33 mouse cellular contexts compared by ENCODE assay signal in genomic region chr15:38577691-38578090, GRCm38 (mm10).
"Had no signal": no experiment of that assay in that cellular context is flagged by ENCODE, and none has a peak within 500 bp of the region (broad histone marks: within the 10 kb centered on the region; RNA-seq: fewer than 3 reads in every experiment).

No protein-coding gene starts in this region.

- H3K27ac ChIP-seq: heart, embryonic 10.5 days; heart, embryonic 13.5 days; heart, embryonic 15.5 days; hindbrain, embryonic 10.5 days; hindbrain, embryonic 12.5 days; hindbrain, embryonic 13.5 days; hindbrain, embryonic 14.5 days; hindbrain, embryonic 15.5 days; hindbrain, postnatal 0 days; intestine, embryonic 15.5 days; kidney, embryonic 15.5 days; kidney, postnatal 0 days; layer of hippocampus, adult 2 months had no signal

- H3K9me3 ChIP-seq: heart, embryonic 10.5 days; heart, embryonic 12.5 days; heart, embryonic 13.5 days; heart, embryonic 15.5 days; hindbrain, embryonic 10.5 days; hindbrain, embryonic 12.5 days; hindbrain, embryonic 13.5 days; hindbrain, embryonic 15.5 days; intestine, embryonic 15.5 days; kidney, embryonic 15.5 days had no signal

- H3K4me2 ChIP-seq: heart, embryonic 11.5 days; heart, embryonic 12.5 days; heart, embryonic 13.5 days; heart, embryonic 15.5 days; hindbrain, embryonic 12.5 days; hindbrain, embryonic 13.5 days; hindbrain, embryonic 14.5 days; hindbrain, embryonic 15.5 days; intestine, embryonic 15.5 days; kidney, embryonic 15.5 days had no signal

- H3K4me3 ChIP-seq: heart, embryonic 10.5 days; heart, embryonic 12.5 days; heart, embryonic 13.5 days; heart, embryonic 15.5 days; hindbrain, embryonic 10.5 days; hindbrain, embryonic 12.5 days; hindbrain, embryonic 13.5 days; hindbrain, embryonic 15.5 days; intestine, embryonic 15.5 days; kidney, embryonic 15.5 days; layer of hippocampus, adult 2 months had no signal

- H3K4me1 ChIP-seq: heart, embryonic 10.5 days; heart, embryonic 12.5 days; heart, embryonic 13.5 days; heart, embryonic 15.5 days; hindbrain, embryonic 10.5 days; hindbrain, embryonic 12.5 days; hindbrain, embryonic 13.5 days; hindbrain, embryonic 15.5 days; intestine, embryonic 15.5 days; kidney, embryonic 15.5 days had no signal

- H3K9ac ChIP-seq: heart, embryonic 12.5 days; heart, embryonic 13.5 days; heart, embryonic 15.5 days; hindbrain, embryonic 12.5 days; hindbrain, embryonic 13.5 days; hindbrain, embryonic 14.5 days; hindbrain, embryonic 15.5 days; intestine, embryonic 15.5 days; kidney, embryonic 15.5 days had no signal

- ATAC-seq: hindbrain, embryonic 16.5 days; hindbrain, postnatal 0 days; inflammation-experienced regulatory T-cells, adult 6 months; intestine, embryonic 15.5 days; intestine, embryonic 16.5 days; intestine, postnatal 0 days had no signal

- H3K36me3 ChIP-seq: heart, embryonic 10.5 days; heart, embryonic 12.5 days; heart, embryonic 13.5 days; heart, embryonic 15.5 days; hindbrain, embryonic 10.5 days; hindbrain, embryonic 12.5 days; hindbrain, embryonic 13.5 days; hindbrain, embryonic 15.5 days; intestine, embryonic 15.5 days; kidney, embryonic 15.5 days had no signal

- H3K27me3 ChIP-seq: heart, embryonic 12.5 days; hindbrain, embryonic 12.5 days; hindbrain, embryonic 13.5 days; hindbrain, embryonic 15.5 days; intestine, embryonic 15.5 days; kidney, embryonic 15.5 days had no signal

- DNase-seq: heart, postnatal 10 days; heart, postnatal 36 days; heart, postnatal 4 days; kidney, adult 11 months; kidney, adult 18-20 months; kidney, adult 2 months; kidney, adult 8-10 months; kidney, adult 9 months; kidney, postnatal 10 days; kidney, postnatal 14 days; kidney, postnatal 36 days; kidney, postnatal 4 days; layer of hippocampus, adult 9-11 months; layer of hippocampus, postnatal 36 days had no signal
